Mouse (Mus musculus): ENCODE measurements around the gene Uchl3.

GRCm38 (mm10) chr14:101714414-101714813, 60.6 kb downstream of the Uchl3 start:
- TF ChIP-seq CTCF (IDR thresholded peaks at IDR 0.05; ENCODE audit: low read depth) (no peak), EP300 (optimal IDR thresholded peaks at IDR 0.05) (no peak)

Data from stomach, postnatal 0 days (tissue).